Mouse (Mus musculus): Measurements from ENCODE around the gene Tfap2e. TPM values are rescaled to one million over a fixed set of nuclear protein-coding genes. Genes with fewer than 3 reads are reported as not detected.

Gene Tfap2e
- polyA plus RNA-seq, 1 experiment from 2014 or later, result not detected

DNA sequence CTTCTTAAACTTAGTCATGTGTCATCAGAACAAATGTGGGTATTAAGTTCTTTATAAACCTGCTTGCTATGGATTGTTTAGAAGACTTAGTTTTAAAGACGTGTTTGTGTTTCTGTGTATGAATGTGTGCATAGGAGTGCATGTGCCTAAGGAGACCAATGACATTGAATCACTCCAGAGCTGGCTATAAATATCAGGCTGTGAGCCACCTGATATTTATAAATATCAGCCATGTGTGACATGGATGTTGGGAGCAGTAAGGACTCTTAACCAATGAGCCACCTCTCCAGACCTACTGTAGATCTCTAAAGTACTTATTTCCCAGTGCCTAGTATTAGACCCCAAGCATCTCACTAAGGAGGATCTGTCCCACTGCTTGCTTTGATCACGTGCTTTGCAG, 46.6 kb downstream of the Tfap2e start:
- no peaks in the 10 kb centered on the region for H3K9me3 ChIP-seq (replicated peaks; ENCODE audit: low read length)
- no peak overlapping the region for H3K4me2 ChIP-seq (ENCODE audit: low read length)
- peaks cover 43% of the 10 kb centered on the region for H3K36me3 ChIP-seq (ENCODE audit: insufficient read depth, low read length)
- no peak overlapping the region for H3K9ac ChIP-seq (ENCODE audit: low read depth, low read length)
- TF ChIP-seq CTCF (IDR thresholded peaks at IDR 0.05; ENCODE audit: low read depth), result no peak
- ATAC-seq (replicated peaks; ENCODE audit: low FRiP score, low read depth) (no peak), DNase-seq (ENCODE audit: low spot score) (no peak)
- no peak overlapping the region for H3K27ac ChIP-seq
- H3K4me1 ChIP-seq (replicated peaks; ENCODE audit: insufficient read depth, low read length), result no peaks in the 10 kb centered on the region
- no peak overlapping the region for H3K4me3 ChIP-seq (replicated peaks; ENCODE audit: low read depth, low read length)
- WGBS, result 92% methylated on average over 2 of the region's 2 CpGs
- no peaks in the 10 kb centered on the region for H3K27me3 ChIP-seq (ENCODE audit: insufficient read depth, low read length)

DNA sequence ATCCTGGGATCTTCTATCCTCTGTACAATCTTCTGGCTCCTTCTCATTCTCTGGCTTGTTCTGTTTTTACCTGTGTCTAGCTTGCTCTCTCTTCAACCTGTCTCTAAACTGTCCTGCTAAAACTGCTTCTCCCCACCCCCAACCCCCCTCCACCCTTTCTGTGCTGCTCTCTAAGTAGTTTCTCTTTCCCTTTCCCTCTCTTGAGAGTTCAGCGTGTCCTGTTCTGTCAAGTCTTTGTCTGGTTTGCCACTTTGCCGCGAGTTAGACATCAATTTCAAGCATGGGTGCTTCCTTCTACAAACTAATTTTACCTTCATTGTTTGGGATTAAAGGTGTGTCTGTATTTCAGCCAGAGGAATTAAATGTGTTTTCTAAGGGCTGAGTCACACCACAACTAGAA, 53.0 kb downstream of the Tfap2e start:
- no peak for ATAC-seq (replicated peaks; ENCODE audit: low FRiP score, low read depth)
- DNase-seq (ENCODE audit: low spot score), result no peak
- WGBS, result 58% methylated on average over 3 of the region's 3 CpGs

GRCm38 (mm10) chr4:126682298-126682697, 53.7 kb downstream of the Tfap2e start:
- peaks cover 24% of the 10 kb centered on the region for H3K36me3 ChIP-seq (ENCODE audit: insufficient read depth, low read length)
- H3K9me3 ChIP-seq (replicated peaks; ENCODE audit: low read length), result no peaks in the 10 kb centered on the region
- H3K4me2 ChIP-seq (ENCODE audit: low read length), result no peak overlapping the region
- no peak for TF ChIP-seq CTCF (IDR thresholded peaks at IDR 0.05; ENCODE audit: low read depth)
- no peak overlapping the region for H3K4me3 ChIP-seq (replicated peaks; ENCODE audit: low read depth, low read length)
- H3K9ac ChIP-seq (ENCODE audit: low read depth, low read length), result no peak overlapping the region
- DNase-seq (ENCODE audit: low spot score), result no peak
- ATAC-seq (replicated peaks; ENCODE audit: low FRiP score, low read depth), result no peak
- H3K27ac ChIP-seq, result no peak overlapping the region
- H3K27me3 ChIP-seq (ENCODE audit: insufficient read depth, low read length), result no peaks in the 10 kb centered on the region
- 0 out of 2 replicates have a peak, but pooled peaks cover 4% of the 10 kb centered on the region for H3K4me1 ChIP-seq (replicated peaks; ENCODE audit: insufficient read depth, low read length)
- 88% methylated on average over 5 of the region's 5 CpGs for WGBS

More for the DNA sequence above, 53.0 kb downstream of the Tfap2e start:
- Histone ChIP-seq H3K27me3 (ENCODE audit: insufficient read depth, low read length) (no peaks in the 10 kb centered on the region), H3K36me3 (ENCODE audit: insufficient read depth, low read length) (peaks cover 31% of the 10 kb centered on the region), H3K4me2 (ENCODE audit: low read length) (no peak overlapping the region), H3K4me1 (replicated peaks; ENCODE audit: insufficient read depth, low read length) (0 out of 2 replicates have a peak, but pooled peaks cover 3% of the 10 kb centered on the region), H3K4me3 (replicated peaks; ENCODE audit: low read depth, low read length) (no peak overlapping the region), H3K9me3 (replicated peaks; ENCODE audit: low read length) (no peaks in the 10 kb centered on the region), H3K9ac (ENCODE audit: low read depth, low read length) (no peak overlapping the region), H3K27ac (no peak overlapping the region)
- TF ChIP-seq CTCF (IDR thresholded peaks at IDR 0.05; ENCODE audit: low read depth), result no peak

- H3K27ac ChIP-seq, result peak within 1 kb of the TSS; percentile 81
- no peaks in the 10 kb centered on the region for H3K9me3 ChIP-seq (replicated peaks; ENCODE audit: low read length)
- peak within 1 kb of the TSS; percentile 100 for H3K4me3 ChIP-seq (replicated peaks; ENCODE audit: low read depth, low read length)
- no peaks in the 10 kb centered on the region for H3K27me3 ChIP-seq (ENCODE audit: insufficient read depth, low read length)
- 0 out of 2 replicates have a peak, but pooled peaks cover 4% of the 10 kb centered on the region for H3K4me1 ChIP-seq (replicated peaks; ENCODE audit: insufficient read depth, low read length)
- peak within 1 kb of the TSS; percentile 96 for H3K9ac ChIP-seq (ENCODE audit: low read depth, low read length)
- no peaks in the 10 kb centered on the region for H3K36me3 ChIP-seq (ENCODE audit: insufficient read depth, low read length)
- peak; percentile 97 for DNase-seq (ENCODE audit: low spot score)
- ATAC-seq (replicated peaks; ENCODE audit: low FRiP score, low read depth), result peak; percentile 99
- peak within 1 kb of the TSS; percentile 69 for H3K4me2 ChIP-seq (ENCODE audit: low read length)
- 3% methylated on average over 48 of the region's 48 CpGs for whole genome bisulfite sequencing
- TF ChIP-seq CTCF (IDR thresholded peaks at IDR 0.05; ENCODE audit: low read depth), result no peak
Measured at GRCm38 (mm10) chr4:126677054-126678003, 58.7 kb downstream of the Tfap2e start, which contains the start of gene Psmb2. Gene Psmb2 (plus strand): TSS chr4:126677630.

DNA sequence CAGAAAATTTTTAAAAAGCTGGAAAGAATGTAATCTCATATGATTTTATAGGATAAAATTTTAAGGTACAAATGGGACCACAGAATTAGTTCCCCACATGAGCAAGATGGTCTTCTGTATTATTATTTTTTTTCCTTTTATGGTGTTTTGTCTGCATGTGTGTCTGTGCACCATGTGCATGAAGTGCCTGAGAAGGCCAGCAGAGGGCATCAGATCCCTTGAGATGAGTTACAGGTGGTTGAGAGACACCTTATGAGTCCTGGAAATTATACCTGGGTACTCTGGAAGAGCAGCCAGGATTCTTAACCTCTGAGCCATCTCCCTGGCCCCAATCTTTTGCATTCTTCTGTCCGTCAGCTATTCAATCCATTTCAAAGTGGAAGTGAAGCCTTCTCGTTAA, 69.0 kb downstream of the Tfap2e start:
- no peak; the same call in 1 of the 2 replicates for TF ChIP-seq CTCF (IDR thresholded peaks at IDR 0.05; ENCODE audit: low read depth)
- DNase-seq (ENCODE audit: low spot score), result no peak
- 95% methylated on average over 2 of the region's 2 CpGs for WGBS
- H3K4me2 ChIP-seq (ENCODE audit: low read length), result no peak overlapping the region
- no peak overlapping the region for H3K27ac ChIP-seq
- ATAC-seq (replicated peaks; ENCODE audit: low FRiP score, low read depth), result no peak
- no peaks in the 10 kb centered on the region for H3K36me3 ChIP-seq (ENCODE audit: insufficient read depth, low read length)
- H3K4me3 ChIP-seq (replicated peaks; ENCODE audit: low read depth, low read length), result no peak overlapping the region
- no peaks in the 10 kb centered on the region for H3K9me3 ChIP-seq (replicated peaks; ENCODE audit: low read length)
- no peaks in the 10 kb centered on the region for H3K27me3 ChIP-seq (ENCODE audit: insufficient read depth, low read length)
- H3K4me1 ChIP-seq (replicated peaks; ENCODE audit: insufficient read depth, low read length), result no peaks in the 10 kb centered on the region
- H3K9ac ChIP-seq (ENCODE audit: low read depth, low read length), result no peak overlapping the region

Other genes with a start within 250 kb of the Tfap2e start
- 1.4 and 1.8 TPM in 2 replicates for gene Ago4, start 202.8 kb downstream of the Tfap2e start, polyA plus RNA-seq (2015; fragmentation: Nextera tagmentation; extraction: Ambion mirVana)
- gene Clspn, start 179.3 kb downstream of the Tfap2e start, polyA plus RNA-seq (2015; fragmentation: Nextera tagmentation; extraction: Ambion mirVana), result 13.3 and 18.0 TPM in 2 replicates
- gene 5730409E04Rik, start 126.4 kb downstream of the Tfap2e start, polyA plus RNA-seq (2015; fragmentation: Nextera tagmentation; extraction: Ambion mirVana), result 1.3 and 1.9 TPM in 2 replicates
- 450 and 458 TPM in 2 replicates for gene Psmb2, start 58.6 kb downstream of the Tfap2e start, polyA plus RNA-seq (2015; fragmentation: Nextera tagmentation; extraction: Ambion mirVana)
- 22.0 and 22.2 TPM in 2 replicates for gene Ncdn, start 17.2 kb upstream of the Tfap2e start, polyA plus RNA-seq (2015; fragmentation: Nextera tagmentation; extraction: Ambion mirVana)
- 22.4 and 22.6 TPM in 2 replicates for gene AU040320, start 17.3 kb upstream of the Tfap2e start, polyA plus RNA-seq (2015; fragmentation: Nextera tagmentation; extraction: Ambion mirVana)
- 14.8 and 17.3 TPM in 2 replicates for gene Zmym4, start 231.9 kb upstream of the Tfap2e start, polyA plus RNA-seq (2015; fragmentation: Nextera tagmentation; extraction: Ambion mirVana)

All from kidney, postnatal 0 days (tissue).